Mouse (Mus musculus) lung, postnatal 0 days (tissue): Measurements from ENCODE around the gene Aqp8. TPM values are rescaled to one million over a fixed set of nuclear protein-coding genes. Genes with fewer than 3 reads are reported as not detected.

Source experiments
- ATAC-seq: fragments of 200-750 bp; cut with Nextera tagmentation; 2 replicates; pipeline ENCODE4 v1.8.0; 2017; ENCODE audit warnings: moderate library complexity
- DNase-seq: peaks from one replicate; pipeline ENCODE4 v3.0.0-alpha.2; 2016; ENCODE audit warnings: low spot score
- H3K27ac ChIP-seq: fragments of 300-500 bp; sonication (generic); 2 replicates; pipeline ENCODE4 v1.5.1; 2014; ENCODE audit warnings: antibody characterized with exemption, mild to moderate bottlenecking, low read length, mixed read lengths
- H3K27me3 ChIP-seq: fragments of 300-500 bp; sonication (generic); replicated peaks from 2 replicates; pipeline ENCODE4 v1.6.1; 2014; ENCODE audit warnings: low read length, mixed read lengths; ENCODE audit not compliant: insufficient read depth
- H3K36me3 ChIP-seq: fragments of 300-500 bp; sonication (generic); 2 replicates; pipeline ENCODE4 v1.6.1; 2014; ENCODE audit warnings: low read length, mixed read lengths; ENCODE audit not compliant: insufficient read depth
- H3K4me1 ChIP-seq: fragments of 300-500 bp; sonication (generic); 2 replicates; pipeline ENCODE4 v1.6.1; 2014; ENCODE audit warnings: antibody characterized with exemption, low read depth, low read length, mixed read lengths; ENCODE audit not compliant: insufficient read depth
- H3K4me2 ChIP-seq: fragments of 300-500 bp; sonication (generic); replicated peaks from 2 replicates; pipeline ENCODE4 v1.6.1; 2014; ENCODE audit warnings: low read depth, mild to moderate bottlenecking, low read length, moderate library complexity, mixed read lengths
- H3K4me3 ChIP-seq: fragments of 300-500 bp; sonication (generic); 2 replicates; pipeline ENCODE4 v1.5.1; 2014; ENCODE audit warnings: low read depth, low read length
- H3K9ac ChIP-seq: fragments of 300-500 bp; sonication (generic); replicated peaks from 2 replicates; pipeline ENCODE4 v1.6.1; 2014; ENCODE audit warnings: low read depth, mild to moderate bottlenecking
- H3K9me3 ChIP-seq: fragments of 300-500 bp; sonication (generic); 2 replicates; pipeline ENCODE4 v1.6.1; 2016; ENCODE audit warnings: low read length, mixed read lengths
- CTCF ChIP-seq: IDR thresholded peaks from 2 replicates; pipeline ENCODE4 v1.5.1; 2016; ENCODE audit warnings: antibody characterized with exemption, mild to moderate bottlenecking
- EP300 ChIP-seq: IDR thresholded peaks from 2 replicates; pipeline ENCODE4 v1.6.1; 2016; ENCODE audit warnings: antibody characterized with exemption, mild to moderate bottlenecking, control low read depth
- WGBS: fragments of 180-500 bp; shearing (Covaris S2); extraction: QIAGEN DNeasy Blood & Tissue Kit; methylation state at CpG from one replicate; pipeline ENCODE4 v1.1.7; 2014; 5-methylcytosine and 5-hydroxymethylcytosine counted together
- polyA plus RNA-seq: library from polyadenylated mRNA; unstranded; fragments of >200 nt; fragmentation: Nextera tagmentation; extraction: Ambion mirVana; gene quantifications from 2 replicates; pipeline ENCODE4 v1.2.1, GENCODE M21; 2015

The Aqp8 gene
- polyA plus RNA-seq, 1 experiment from 2014 or later, result not detected

GRCm38 (mm10) chr7:123429624-123430410 is 32.3 kb upstream of the Aqp8 start:
- Histone ChIP-seq H3K27me3 (no peaks in the 10 kb centered on the region), H3K36me3 (peaks cover 4% of the 10 kb centered on the region; the same call in 1 of the 2 replicates), H3K4me3 (no peak overlapping the region), H3K27ac (no peak overlapping the region), H3K4me1 (no peaks in the 10 kb centered on the region), H3K4me2 (no peak overlapping the region), H3K9me3 (no peaks in the 10 kb centered on the region), H3K9ac (no peak overlapping the region)
- TF ChIP-seq EP300 (no peak), CTCF (no peak)
- ATAC-seq (peak; percentile 70), DNase-seq (peak; percentile 59)
- 58% methylated on average over 8 of the region's 8 CpGs for WGBS

GRCm38 (mm10) chr7:123430411-123430705 is 31.7 kb upstream of the Aqp8 start:
- no peak for ATAC-seq
- 67% methylated on average over 4 of the region's 4 CpGs for WGBS
- no peaks in the 10 kb centered on the region for H3K9me3 ChIP-seq
- no peaks in the 10 kb centered on the region for H3K27me3 ChIP-seq
- TF ChIP-seq EP300 (no peak), CTCF (no peak)
- no peaks in the 10 kb centered on the region for H3K4me1 ChIP-seq
- H3K9ac ChIP-seq, result no peak overlapping the region
- H3K36me3 ChIP-seq, result peaks cover 4% of the 10 kb centered on the region; the same call in 1 of the 2 replicates
- no peak for DNase-seq
- H3K4me2 ChIP-seq, result no peak overlapping the region
- H3K27ac ChIP-seq, result no peak overlapping the region
- no peak overlapping the region for H3K4me3 ChIP-seq

GRCm38 (mm10) chr7:123431206-123431605 is 30.9 kb upstream of the Aqp8 start:
- TF ChIP-seq EP300, result no peak
- peaks cover 4% of the 10 kb centered on the region; the same call in 1 of the 2 replicates for H3K36me3 ChIP-seq
- no peak overlapping the region for H3K9ac ChIP-seq
- DNase-seq (no peak), ATAC-seq (no peak)
- no peak overlapping the region for H3K4me2 ChIP-seq
- H3K4me1 ChIP-seq, result no peaks in the 10 kb centered on the region
- H3K27me3 ChIP-seq, result no peaks in the 10 kb centered on the region
- H3K9me3 ChIP-seq, result no peaks in the 10 kb centered on the region
- no peak overlapping the region for H3K4me3 ChIP-seq
- no peak overlapping the region for H3K27ac ChIP-seq
- 69% methylated on average over 4 of the region's 4 CpGs for WGBS

- ATAC-seq (no peak), DNase-seq (no peak)
- no peaks in the 10 kb centered on the region for H3K4me1 ChIP-seq
- TF ChIP-seq CTCF (no peak), EP300 (no peak)
- no peak overlapping the region for H3K27ac ChIP-seq
- H3K9me3 ChIP-seq, result no peaks in the 10 kb centered on the region
- no peaks in the 10 kb centered on the region for H3K27me3 ChIP-seq
- 46% methylated on average over 1 of the region's 1 CpGs for WGBS
- no peak overlapping the region for H3K4me2 ChIP-seq
- H3K36me3 ChIP-seq, result no peaks in the 10 kb centered on the region
- H3K4me3 ChIP-seq, result no peak overlapping the region
- no peak overlapping the region for H3K9ac ChIP-seq
Observed at GRCm38 (mm10) chr7:123442079-123442478, 20.0 kb upstream of the Aqp8 start.

- TF ChIP-seq EP300, result no peak
- TF ChIP-seq CTCF, result no peak
- ATAC-seq (no peak), DNase-seq (no peak)
- WGBS, result 87% methylated on average over 2 of the region's 2 CpGs
- H3K36me3 ChIP-seq, result no peaks in the 10 kb centered on the region
- no peak overlapping the region for H3K27ac ChIP-seq
- H3K27me3 ChIP-seq, result no peaks in the 10 kb centered on the region
- H3K4me3 ChIP-seq, result no peak overlapping the region
- H3K4me1 ChIP-seq, result no peaks in the 10 kb centered on the region
- no peak overlapping the region for H3K4me2 ChIP-seq
- H3K9ac ChIP-seq, result no peak overlapping the region
- no peaks in the 10 kb centered on the region for H3K9me3 ChIP-seq
Observed at GRCm38 (mm10) chr7:123448794-123449193, 13.3 kb upstream of the Aqp8 start.

GRCm38 (mm10) chr7:123449676-123450075 is 12.4 kb upstream of the Aqp8 start:
- DNase-seq, result no peak
- no peak overlapping the region for H3K9ac ChIP-seq
- TF ChIP-seq CTCF, result no peak
- no peak for TF ChIP-seq EP300

GRCm38 (mm10) chr7:123450515-123450914 is 11.6 kb upstream of the Aqp8 start:
- Histone ChIP-seq H3K36me3 (no peaks in the 10 kb centered on the region), H3K27ac (no peak overlapping the region), H3K4me2 (no peak overlapping the region), H3K27me3 (no peaks in the 10 kb centered on the region), H3K9me3 (no peaks in the 10 kb centered on the region), H3K9ac (no peak overlapping the region), H3K4me3 (no peak overlapping the region), H3K4me1 (no peaks in the 10 kb centered on the region)
- 77% methylated on average over 2 of the region's 2 CpGs for WGBS
- DNase-seq, result no peak
- TF ChIP-seq EP300 (no peak), CTCF (no peak)
- no peak for ATAC-seq

More at GRCm38 (mm10) chr7:123449676-123450075, 12.4 kb upstream of the Aqp8 start:
- Histone ChIP-seq H3K4me1 (no peaks in the 10 kb centered on the region), H3K4me2 (no peak overlapping the region), H3K27ac (no peak overlapping the region), H3K27me3 (no peaks in the 10 kb centered on the region), H3K4me3 (no peak overlapping the region), H3K36me3 (no peaks in the 10 kb centered on the region), H3K9me3 (no peaks in the 10 kb centered on the region)
- WGBS, result 69% methylated on average over 10 of the region's 10 CpGs
- ATAC-seq, result no peak
